Mouse (Mus musculus): Measurements from ENCODE around the gene Cracr2b. TPM values are rescaled to one million over a fixed set of nuclear protein-coding genes. Genes with fewer than 3 reads are reported as not detected.

Gene Cracr2b
- polyA plus RNA-seq, 1 experiment from 2014 or later: 15.1 TPM

- Histone ChIP-seq H3K27me3 (ENCODE audit: insufficient read depth, low read length) (no peaks in the 10 kb centered on the region), H3K36me3 (ENCODE audit: insufficient read depth) (peaks cover 39% of the 10 kb centered on the region), H3K27ac (ENCODE audit: low read depth) (no peak overlapping the region), H3K4me3 (ENCODE audit: low read depth, low read length) (no peak overlapping the region), H3K4me1 (ENCODE audit: insufficient read depth) (peaks cover 34% of the 10 kb centered on the region), H3K9me3 (ENCODE audit: low read depth, low read length) (no peaks in the 10 kb centered on the region), H3K9ac (no peak overlapping the region), H3K4me2 (no peak overlapping the region)
- TF ChIP-seq CTCF (IDR thresholded peaks at IDR 0.05; ENCODE audit: low read depth): no peak
- no peak for ATAC-seq (ENCODE audit: insufficient read depth)
- 74% methylated on average over 6 of the region's 6 CpGs for WGBS
- DNase-seq: no peak
Measured at GRCm38 (mm10) chr7:141472763-141473162, 11.9 kb downstream of the Cracr2b start.

- Histone ChIP-seq H3K9me3 (ENCODE audit: low read depth, low read length) (no peaks in the 10 kb centered on the region), H3K4me2 (peak overlapping the region; percentile 86), H3K36me3 (ENCODE audit: insufficient read depth) (peaks cover 36% of the 10 kb centered on the region), H3K27me3 (ENCODE audit: insufficient read depth, low read length) (no peaks in the 10 kb centered on the region), H3K4me3 (ENCODE audit: low read depth, low read length) (peak overlapping the region; percentile 81), H3K9ac (peak overlapping the region; percentile 75), H3K4me1 (ENCODE audit: insufficient read depth) (peaks cover 30% of the 10 kb centered on the region), H3K27ac (ENCODE audit: low read depth) (no peak overlapping the region)
- DNase-seq (no peak), ATAC-seq (ENCODE audit: insufficient read depth) (no peak)
- WGBS: 7% methylated on average over 5 of the region's 5 CpGs
- no peak for TF ChIP-seq CTCF (IDR thresholded peaks at IDR 0.05; ENCODE audit: low read depth)
Measured at GRCm38 (mm10) chr7:141474160-141474559, 13.3 kb downstream of the Cracr2b start.

GRCm38 (mm10) chr7:141475011-141475804 lies 14.3 kb downstream of the Cracr2b start, which contains the start of the genes Polr2l and Tspan4:
TSS of gene Polr2l (minus strand) at chr7:141475132.
TSS of gene Tspan4 (plus strand) at chr7:141475240.
- under 1% methylated on average over 77 of the region's 87 CpGs for WGBS
- H3K27ac ChIP-seq (ENCODE audit: low read depth): peak within 1 kb of the TSS; percentile 98

GRCm38 (mm10) chr7:141475805-141476158 lies 14.9 kb downstream of the Cracr2b start:
- DNase-seq (peak; percentile 47), ATAC-seq (ENCODE audit: insufficient read depth) (no peak)
- H3K4me2 ChIP-seq: peak overlapping the region; percentile 86
- H3K4me3 ChIP-seq (ENCODE audit: low read depth, low read length): peak overlapping the region; percentile 81
- H3K9me3 ChIP-seq (ENCODE audit: low read depth, low read length): no peaks in the 10 kb centered on the region
- peak overlapping the region; percentile 98 for H3K27ac ChIP-seq (ENCODE audit: low read depth)
- WGBS: 0% methylated on average over 12 of the region's 12 CpGs
- H3K27me3 ChIP-seq (ENCODE audit: insufficient read depth, low read length): no peaks in the 10 kb centered on the region
- H3K36me3 ChIP-seq (ENCODE audit: insufficient read depth): peaks cover 20% of the 10 kb centered on the region
- peak overlapping the region; percentile 75 for H3K9ac ChIP-seq
- H3K4me1 ChIP-seq (ENCODE audit: insufficient read depth): peaks cover 25% of the 10 kb centered on the region
- no peak for TF ChIP-seq CTCF (IDR thresholded peaks at IDR 0.05; ENCODE audit: low read depth)

More at GRCm38 (mm10) chr7:141475011-141475804, 14.3 kb downstream of the Cracr2b start, which contains the start of the genes Polr2l and Tspan4:
- Histone ChIP-seq H3K9ac (peak within 1 kb of the TSS; percentile 75), H3K36me3 (ENCODE audit: insufficient read depth) (peaks cover 25% of the 10 kb centered on the region), H3K9me3 (ENCODE audit: low read depth, low read length) (no peaks in the 10 kb centered on the region), H3K27me3 (ENCODE audit: insufficient read depth, low read length) (no peaks in the 10 kb centered on the region), H3K4me3 (ENCODE audit: low read depth, low read length) (peak within 1 kb of the TSS; percentile 81), H3K4me2 (peak within 1 kb of the TSS; percentile 86), H3K4me1 (ENCODE audit: insufficient read depth) (peaks cover 25% of the 10 kb centered on the region)
- peak; percentile 58 for ATAC-seq (ENCODE audit: insufficient read depth)
- peak; percentile 93 for DNase-seq
- TF ChIP-seq CTCF (IDR thresholded peaks at IDR 0.05; ENCODE audit: low read depth): 0 out of 2 replicates have a peak, but pooled peaks have one; percentile 11

- Histone ChIP-seq H3K9ac (peak overlapping the region; percentile 75), H3K27me3 (ENCODE audit: insufficient read depth, low read length) (no peaks in the 10 kb centered on the region), H3K36me3 (ENCODE audit: insufficient read depth) (peaks cover 14% of the 10 kb centered on the region), H3K4me1 (ENCODE audit: insufficient read depth) (peaks cover 31% of the 10 kb centered on the region), H3K9me3 (ENCODE audit: low read depth, low read length) (no peaks in the 10 kb centered on the region), H3K4me3 (ENCODE audit: low read depth, low read length) (peak overlapping the region; percentile 81), H3K27ac (ENCODE audit: low read depth) (peak overlapping the region; percentile 98), H3K4me2 (peak overlapping the region; percentile 86)
- peak; percentile 90 for DNase-seq
- WGBS: 0% methylated on average over 14 of the region's 17 CpGs
- TF ChIP-seq CTCF (IDR thresholded peaks at IDR 0.05; ENCODE audit: low read depth): peak; percentile 67
- ATAC-seq (ENCODE audit: insufficient read depth): peak; percentile 85
Measured at GRCm38 (mm10) chr7:141476226-141476980, 15.5 kb downstream of the Cracr2b start.

- Histone ChIP-seq H3K27me3 (ENCODE audit: insufficient read depth, low read length) (0 out of 2 replicates have a peak, but pooled peaks cover 2% of the 10 kb centered on the region), H3K36me3 (ENCODE audit: insufficient read depth) (peaks cover 9% of the 10 kb centered on the region), H3K4me3 (ENCODE audit: low read depth, low read length) (peak overlapping the region; percentile 81), H3K4me1 (ENCODE audit: insufficient read depth) (peaks cover 36% of the 10 kb centered on the region), H3K4me2 (peak overlapping the region; percentile 86), H3K9me3 (ENCODE audit: low read depth, low read length) (no peaks in the 10 kb centered on the region), H3K27ac (ENCODE audit: low read depth) (peak overlapping the region; percentile 98), H3K9ac (peak overlapping the region; percentile 75)
- DNase-seq: no peak
- 3% methylated on average over 7 of the region's 7 CpGs for WGBS
- no peak for TF ChIP-seq CTCF (IDR thresholded peaks at IDR 0.05; ENCODE audit: low read depth)
- peak; percentile 4; the same call in 1 of the 2 replicates for ATAC-seq (ENCODE audit: insufficient read depth)
Measured at GRCm38 (mm10) chr7:141476981-141477370, 16.1 kb downstream of the Cracr2b start.

Measured in lung, embryonic 14.5 days (tissue).